Mouse (Mus musculus) C2C12 (cell line): ENCODE measurements around the gene Shld1. TPM values are rescaled to one million over a fixed set of nuclear protein-coding genes. Genes with fewer than 3 reads are reported as not detected.
A peak's percentile ranks its signal among the peaks of the same experiment; 100 is the strongest.

Experiments
- H3K27me3 ChIP-seq: one replicate; pipeline ENCODE4 v1.6.1; 2011; ENCODE audit not compliant: control insufficient read depth, insufficient read depth, insufficient read length
- H3K36me3 ChIP-seq: one replicate; pipeline ENCODE4 v1.6.1; 2011; ENCODE audit not compliant: control insufficient read depth, insufficient read depth
- H3K4me3 ChIP-seq: one replicate; pipeline ENCODE4 v1.5.1; 2011; ENCODE audit warnings: mild to moderate bottlenecking, control low read depth; ENCODE audit not compliant: poor library complexity, insufficient read depth, severe bottlenecking
- H3K79me2 ChIP-seq: one replicate; pipeline ENCODE4 v1.6.1; 2011; ENCODE audit not compliant: control insufficient read depth, insufficient read depth
- H3K79me3 ChIP-seq: one replicate; pipeline ENCODE4 v1.6.1; 2011; ENCODE audit warnings: low read depth, control low read depth
- H3ac ChIP-seq: one replicate; pipeline ENCODE3; 2011; ENCODE audit warnings: low read depth; ENCODE audit not compliant: control insufficient read depth, insufficient read length
- CEBPB ChIP-seq: IDR thresholded peaks from one replicate; pipeline ENCODE4 v1.6.1; 2011; ENCODE audit warnings: low read depth, mild to moderate bottlenecking, control low read depth, moderate library complexity
- CTCF ChIP-seq: IDR thresholded peaks from one replicate; pipeline ENCODE4 v1.5.1; 2011; ENCODE audit not compliant: control insufficient read depth, insufficient read depth, insufficient read length
- FOSL1 ChIP-seq: IDR thresholded peaks from one replicate; pipeline ENCODE4 v1.8.0; 2011; ENCODE audit warnings: mild to moderate bottlenecking, low read length; ENCODE audit not compliant: poor library complexity, insufficient read depth, severe bottlenecking
- MAX ChIP-seq: IDR thresholded peaks from one replicate; pipeline ENCODE4 v1.6.1; 2011; ENCODE audit warnings: mild to moderate bottlenecking, control low read depth
- MYOD1 ChIP-seq: IDR thresholded peaks from one replicate; pipeline ENCODE4 v1.6.1; 2011; ENCODE audit warnings: low read depth; ENCODE audit not compliant: control insufficient read depth, insufficient read length
- MYOG ChIP-seq: IDR thresholded peaks from one replicate; pipeline ENCODE4 v1.6.1; 2011; ENCODE audit not compliant: control insufficient read depth, insufficient read length; ENCODE audit errors: extremely low read depth
- USF1 ChIP-seq: IDR thresholded peaks from one replicate; pipeline ENCODE4 v1.6.1; 2011; ENCODE audit warnings: low read depth, mild to moderate bottlenecking, control low read depth, moderate library complexity
- long read RNA-seq, 2 experiments: library from polyadenylated mRNA; unstranded; transcript quantifications; one replicate each; pipeline ENCODE4 v2.0.0; 2019 to 2020
- polyA plus RNA-seq: library from polyadenylated mRNA; unstranded; fragments of >200 nt; fragmentation: generic; extraction: Trizol; gene quantifications from one replicate; pipeline ENCODE4 v1.2.1, GENCODE M21; 2012; ENCODE audit warnings: missing spikeins

The Shld1 gene
- 5.3 TPM for polyA plus RNA-seq
- long read RNA-seq, experiment 1, transcript Shld1-201 (3 exons, 1,076 nt), result major isoform, 6 of 7 reads
- long read RNA-seq, experiment 1, partial matches to known transcripts, result 1 of 7 reads
- long read RNA-seq, experiment 1, other reads (novel, unspliced or antisense), result 0 of 7 reads
- long read RNA-seq, experiment 2, partial matches to known transcripts, result 0 of 2 reads
- long read RNA-seq, experiment 2, other reads (novel, unspliced or antisense), result 1 of 2 reads

- no peaks in the 10 kb centered on the region for H3K79me3 ChIP-seq
- H3K4me3 ChIP-seq, result peak within 1 kb of the TSS; percentile 41
- TF ChIP-seq MYOG (no peak), CTCF (no peak), MYOD1 (no peak), USF1 (no peak), CEBPB (no peak), FOSL1 (no peak)
- H3K36me3 ChIP-seq, result no peaks in the 10 kb centered on the region
- H3K79me2 ChIP-seq, result no peaks in the 10 kb centered on the region
- H3K27me3 ChIP-seq, result no peaks in the 10 kb centered on the region
- H3ac ChIP-seq, result peak within 1 kb of the TSS; percentile 35
These were observed at the start of gene Shld1 for GRCm38 (mm10) chr2:132686756-132687737. Shld1 (plus strand) TSS chr2:132686931.

GRCm38 (mm10) chr2:132638306-132638705, 48.4 kb upstream of the Shld1 start:
- H3K4me3 ChIP-seq, result no peak overlapping the region
- no peak overlapping the region for H3ac ChIP-seq
- H3K27me3 ChIP-seq, result no peaks in the 10 kb centered on the region
- H3K36me3 ChIP-seq, result no peaks in the 10 kb centered on the region
- no peaks in the 10 kb centered on the region for H3K79me2 ChIP-seq
- no peaks in the 10 kb centered on the region for H3K79me3 ChIP-seq
- TF ChIP-seq FOSL1, result no peak
- no peak for TF ChIP-seq CTCF
- no peak for TF ChIP-seq USF1
- no peak for TF ChIP-seq MAX
- no peak for TF ChIP-seq MYOD1
- TF ChIP-seq MYOG, result no peak
- no peak for TF ChIP-seq CEBPB

- TF ChIP-seq FOSL1, result no peak
- no peak for TF ChIP-seq MYOD1
- TF ChIP-seq CEBPB, result no peak
- no peak for TF ChIP-seq MYOG
- no peak for TF ChIP-seq CTCF
- TF ChIP-seq MAX, result no peak
- no peak for TF ChIP-seq USF1
- no peaks in the 10 kb centered on the region for H3K79me3 ChIP-seq
- H3K36me3 ChIP-seq, result no peaks in the 10 kb centered on the region
- no peak overlapping the region for H3K4me3 ChIP-seq
- H3K79me2 ChIP-seq, result no peaks in the 10 kb centered on the region
- no peak overlapping the region for H3ac ChIP-seq
- H3K27me3 ChIP-seq, result no peaks in the 10 kb centered on the region
These were observed 47.4 kb upstream of the Shld1 start for GRCm38 (mm10) chr2:132639337-132639736.

GRCm38 (mm10) chr2:132641196-132641595, 45.5 kb upstream of the Shld1 start:
- no peaks in the 10 kb centered on the region for H3K36me3 ChIP-seq
- no peaks in the 10 kb centered on the region for H3K27me3 ChIP-seq
- no peaks in the 10 kb centered on the region for H3K79me2 ChIP-seq
- H3K4me3 ChIP-seq, result no peak overlapping the region
- H3ac ChIP-seq, result no peak overlapping the region
- no peak for TF ChIP-seq CTCF
- no peak for TF ChIP-seq USF1
- TF ChIP-seq MYOD1, result no peak
- TF ChIP-seq FOSL1, result no peak
- TF ChIP-seq MAX, result no peak
- TF ChIP-seq MYOG, result no peak
- no peak for TF ChIP-seq CEBPB
- H3K79me3 ChIP-seq, result no peaks in the 10 kb centered on the region

GRCm38 (mm10) chr2:132643161-132643560, 43.6 kb upstream of the Shld1 start:
- TF ChIP-seq CTCF (no peak), USF1 (no peak), FOSL1 (no peak), MAX (no peak), MYOD1 (no peak), MYOG (no peak), CEBPB (no peak)

More at GRCm38 (mm10) chr2:132643161-132643560, 43.6 kb upstream of the Shld1 start:
- Histone ChIP-seq H3K79me2 (no peaks in the 10 kb centered on the region), H3K27me3 (no peaks in the 10 kb centered on the region), H3K4me3 (no peak overlapping the region), H3K79me3 (no peaks in the 10 kb centered on the region), H3K36me3 (no peaks in the 10 kb centered on the region), H3ac (no peak overlapping the region)
